Mouse (Mus musculus) bone marrow, adult 2 months (tissue): ENCODE data around the gene Ifi27.

Experiments
- CTCF ChIP-seq: fragments of 200-500 bp; IDR thresholded peaks from 2 replicates; pipeline ENCODE4 v1.5.1; 2011; ENCODE audit warnings: low read length, control low read depth; ENCODE audit not compliant: control insufficient read depth, insufficient read depth
- POLR2A ChIP-seq: fragments of 200-500 bp; IDR thresholded peaks from 2 replicates; pipeline ENCODE4 v1.6.1; 2011; ENCODE audit warnings: low read depth, mild to moderate bottlenecking, control low read depth, low read length, borderline replicate concordance; ENCODE audit not compliant: control insufficient read depth

DNA sequence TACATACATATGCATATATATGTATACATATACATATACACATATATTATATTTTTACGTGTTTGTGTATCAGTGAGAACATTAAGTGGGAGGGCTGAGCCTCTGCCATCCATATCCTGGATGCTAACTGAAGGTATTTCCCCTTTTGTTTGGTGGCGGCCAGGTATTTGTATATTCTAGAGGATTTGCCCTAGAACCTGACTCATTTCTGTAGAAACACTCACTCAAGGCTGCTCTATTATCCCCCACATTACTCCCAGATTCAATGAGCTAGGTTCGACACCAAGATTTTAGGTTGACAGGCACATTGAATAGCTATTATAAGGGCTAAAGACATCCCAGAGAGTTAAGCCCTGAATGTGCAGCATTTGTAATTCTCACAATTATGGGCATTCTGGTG lies 11.0 kb downstream of the Ifi27 start:
- no peak for TF ChIP-seq POLR2A
- no peak for TF ChIP-seq CTCF
